Mouse (Mus musculus) A20 (cell line): ENCODE data around the gene Scfd2.
A peak's percentile ranks its signal among the peaks of the same experiment; 100 is the strongest.

ENCODE experiments used
- DNase-seq: peaks from one replicate; pipeline ENCODE4 v3.0.0-alpha.2; 2011; ENCODE audit warnings: low read depth, low spot score

Scfd2 gene

GRCm38 (mm10) chr5:74455510-74456269, 75.9 kb downstream of the Scfd2 start:
- DNase-seq, result peak; percentile 41

GRCm38 (mm10) chr5:74455094-74455493, 76.5 kb downstream of the Scfd2 start:
- DNase-seq, result no peak

GRCm38 (mm10) chr5:74450977-74451376, 80.6 kb downstream of the Scfd2 start:
- no peak for DNase-seq

GRCm38 (mm10) chr5:74447517-74448334, 83.8 kb downstream of the Scfd2 start:
- no peak for DNase-seq

GRCm38 (mm10) chr5:74445861-74446260, 85.7 kb downstream of the Scfd2 start:
- no peak for DNase-seq

- no peak for DNase-seq
Observed at GRCm38 (mm10) chr5:74438353-74438752, 93.2 kb downstream of the Scfd2 start.

GRCm38 (mm10) chr5:74433580-74434147, 97.9 kb downstream of the Scfd2 start:
- DNase-seq, result peak; percentile 49

GRCm38 (mm10) chr5:74432879-74433539, 98.5 kb downstream of the Scfd2 start:
- DNase-seq, result no peak

- no peak for DNase-seq
Observed at GRCm38 (mm10) chr5:74420615-74421132, 110.9 kb downstream of the Scfd2 start.

GRCm38 (mm10) chr5:74412557-74412956, 119.0 kb downstream of the Scfd2 start:
- DNase-seq, result no peak

- DNase-seq, result no peak
Observed at GRCm38 (mm10) chr5:74404887-74405286, 126.7 kb downstream of the Scfd2 start.

GRCm38 (mm10) chr5:74404083-74404482, 127.5 kb downstream of the Scfd2 start:
- DNase-seq, result no peak

- no peak for DNase-seq
Observed at GRCm38 (mm10) chr5:74402626-74403025, 128.9 kb downstream of the Scfd2 start.

- no peak for DNase-seq
Observed at GRCm38 (mm10) chr5:74391806-74392205, 139.8 kb downstream of the Scfd2 start.

GRCm38 (mm10) chr5:74391346-74391745, 140.2 kb downstream of the Scfd2 start:
- DNase-seq, result no peak

GRCm38 (mm10) chr5:74388849-74389248, 142.7 kb downstream of the Scfd2 start:
- DNase-seq, result no peak

GRCm38 (mm10) chr5:74388101-74388500, 143.5 kb downstream of the Scfd2 start:
- DNase-seq, result no peak

- DNase-seq, result no peak
Observed at GRCm38 (mm10) chr5:74387143-74387886, 144.2 kb downstream of the Scfd2 start.

GRCm38 (mm10) chr5:74380045-74380444, 151.5 kb downstream of the Scfd2 start:
- no peak for DNase-seq

- no peak for DNase-seq
Observed at GRCm38 (mm10) chr5:74366710-74367101, 164.9 kb downstream of the Scfd2 start.
